Mouse (Mus musculus) olfactory bulb, adult 2 months (tissue): Measurements from ENCODE around the gene Nanos2.

Experiments used
- CTCF ChIP-seq: fragments of 200-500 bp; IDR thresholded peaks from 2 replicates; pipeline ENCODE4 v1.5.1; 2012; ENCODE audit warnings: low read depth, mild to moderate bottlenecking, low read length, moderate library complexity; ENCODE audit not compliant: insufficient read depth
- POLR2A ChIP-seq: fragments of 200-500 bp; IDR thresholded peaks from 2 replicates; pipeline ENCODE4 v1.6.1; 2012; ENCODE audit warnings: mild to moderate bottlenecking, low read depth, low read length, moderate library complexity; ENCODE audit not compliant: insufficient read depth

DNA sequence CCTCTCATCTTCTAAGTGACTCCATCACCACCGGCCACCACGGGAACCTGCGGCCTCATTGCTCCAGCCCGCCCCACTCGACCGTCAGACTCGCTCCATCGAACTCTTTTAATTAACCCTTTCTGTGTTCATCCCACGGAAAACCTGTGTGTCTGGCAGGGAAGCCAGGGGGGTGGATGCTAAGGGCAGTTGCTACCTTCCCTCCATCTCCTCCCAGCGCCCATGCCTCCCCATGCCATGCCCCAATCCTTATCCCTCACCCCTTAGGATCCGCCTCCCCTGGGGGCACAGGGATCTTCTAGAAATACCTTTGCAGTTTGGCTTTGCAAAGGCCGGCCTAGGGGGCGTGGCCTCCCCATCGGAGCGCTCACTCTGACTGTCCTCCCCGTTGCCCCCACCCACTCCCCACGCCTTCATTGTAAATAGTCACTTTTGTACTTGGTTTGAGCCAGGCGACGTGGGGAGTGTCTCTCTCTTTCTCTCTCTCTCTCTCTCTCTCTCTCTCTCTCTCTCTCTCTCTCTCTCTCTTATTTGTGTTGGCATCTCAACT, 23.8 kb upstream of the Nanos2 start:
- TF ChIP-seq CTCF (no peak), POLR2A (no peak)
